Mouse (Mus musculus): ENCODE data around the gene Sez6l.

DNA sequence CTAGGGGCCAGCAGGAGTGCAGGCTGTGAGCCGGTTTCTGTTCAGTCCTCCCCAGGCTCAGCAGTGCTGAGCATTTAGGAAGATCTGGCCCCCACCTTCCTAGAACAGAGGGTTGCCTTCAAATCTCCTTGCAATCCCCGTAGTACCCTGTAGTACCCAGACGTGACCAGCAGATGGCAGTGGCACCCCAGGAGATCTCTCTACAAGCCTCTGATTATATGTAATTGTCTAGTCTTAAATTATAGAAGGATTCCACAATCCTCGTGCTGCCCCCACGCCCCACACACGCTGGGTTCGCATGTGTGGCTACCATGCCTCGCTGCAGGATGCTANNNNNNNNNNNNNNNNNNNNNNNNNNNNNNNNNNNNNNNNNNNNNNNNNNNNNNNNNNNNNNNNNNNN is 144.0 kb downstream of the Sez6l start:
- TF ChIP-seq POLR2A (IDR thresholded peaks at IDR 0.05; ENCODE audit: extremely low read depth, insufficient read depth, low read length) (no peak), CTCF (IDR thresholded peaks at IDR 0.05; ENCODE audit: extremely low read depth, insufficient read depth, low read length) (peak; percentile 88)
